Mouse (Mus musculus) stomach, postnatal 0 days (tissue): ENCODE data around the gene Nfib.

ENCODE experiments used
- CTCF ChIP-seq: IDR thresholded peaks from 2 replicates; pipeline ENCODE4 v1.5.1; 2016; ENCODE audit warnings: antibody characterized with exemption, low read depth, mild to moderate bottlenecking, moderate library complexity
- EP300 ChIP-seq: optimal IDR thresholded peaks from 2 replicates; pipeline ENCODE3; 2016; ENCODE audit warnings: antibody characterized with exemption

DNA sequence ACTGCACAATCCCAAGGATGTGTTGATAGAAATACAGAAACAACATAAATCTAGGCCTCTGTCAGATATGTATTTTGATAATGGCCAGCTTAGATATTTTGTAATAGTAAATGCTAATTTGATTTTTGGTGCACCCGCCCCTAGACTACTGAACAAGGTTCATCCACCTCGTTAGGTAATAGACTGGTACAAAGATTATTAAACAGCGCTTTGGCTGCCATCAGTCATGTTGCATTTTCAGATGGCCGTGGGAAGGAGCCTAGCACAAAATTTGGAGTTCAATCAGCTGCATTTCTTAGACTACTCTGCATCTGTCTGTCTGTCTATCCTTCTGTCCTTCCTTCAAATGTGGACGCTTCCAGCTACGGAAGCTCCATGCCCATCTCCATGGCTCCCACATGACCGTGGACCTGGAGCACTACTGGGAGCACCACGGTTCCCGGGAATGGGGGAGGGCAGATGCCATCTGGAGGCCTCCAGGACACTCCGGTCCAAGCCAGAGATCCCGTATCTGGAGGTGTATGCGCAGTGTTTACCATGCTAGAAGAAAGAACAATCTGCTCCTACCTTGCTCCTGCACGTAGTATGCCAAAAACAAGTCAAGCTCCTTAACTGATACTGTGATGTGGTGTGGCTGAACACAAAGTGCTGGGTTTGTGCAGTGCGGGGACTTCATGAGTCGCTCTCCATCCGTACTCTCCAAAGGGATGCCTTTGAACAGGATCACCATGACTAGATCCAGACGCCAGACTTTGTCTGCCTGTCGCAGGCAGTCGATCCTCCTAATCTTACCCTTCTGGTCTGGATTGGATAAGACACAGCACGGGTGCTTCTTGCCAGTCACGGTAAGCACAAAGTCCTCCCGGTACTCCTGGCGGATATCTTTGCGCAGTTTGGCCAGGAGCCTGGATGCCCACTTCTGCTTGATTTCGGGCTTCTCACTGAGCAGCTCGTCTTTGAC is 207.6 kb downstream of the Nfib start:
- TF ChIP-seq CTCF (no peak), EP300 (no peak)
